Mouse (Mus musculus) cortical plate, adult 2 months (tissue): Measurements from ENCODE around the gene Arhgap22.

Experiments used
- CTCF ChIP-seq: fragments of 200-500 bp; IDR thresholded peaks from 2 replicates; pipeline ENCODE4 v1.5.1; 2011; ENCODE audit warnings: mild to moderate bottlenecking, control low read depth, low read length; ENCODE audit not compliant: insufficient read depth; ENCODE audit errors: extremely low read depth
- POLR2A ChIP-seq: fragments of 200-500 bp; IDR thresholded peaks from 2 replicates; pipeline ENCODE4 v1.6.1; 2011; ENCODE audit warnings: mild to moderate bottlenecking, low read length, control low read depth; ENCODE audit not compliant: insufficient read depth; ENCODE audit errors: extremely low read depth

GRCm38 (mm10) chr14:33369375-33369774 is 155.5 kb downstream of the Arhgap22 start:
- no peak for TF ChIP-seq CTCF
- no peak for TF ChIP-seq POLR2A
